Mouse (Mus musculus): ENCODE data around the gene 4933412E24Rik. TPM values are rescaled to one million over a fixed set of nuclear protein-coding genes. Genes with fewer than 3 reads are reported as not detected.

4933412E24Rik gene
- total RNA-seq (2012; rRNA removed) (not detected in 2 replicates), total RNA-seq (2014; rRNA removed) (not detected in 2 replicates), polyA plus RNA-seq (2012; ENCODE audit: insufficient read length, low read depth) (not detected in 2 replicates)

GRCm38 (mm10) chr15:60016513-60016912 lies at the start of gene 4933412E24Rik:
TSS of gene 4933412E24Rik (minus strand) at chr15:60016613.
- H3K27ac ChIP-seq (ENCODE audit: insufficient read depth, low read depth): no peak within 1 kb of the TSS
- no peaks in the 10 kb centered on the region for H3K27me3 ChIP-seq (replicated peaks)
- TF ChIP-seq ZMIZ1 (IDR thresholded peaks at IDR 0.05; ENCODE audit: low read depth, low read length) (no peak), ELF1 (IDR thresholded peaks at IDR 0.05; ENCODE audit: low read depth, low read length) (no peak), POLR2AphosphoS2 (IDR thresholded peaks at IDR 0.05; ENCODE audit: low read depth, low read length) (no peak), BHLHE40 (IDR thresholded peaks at IDR 0.05; ENCODE audit: low read depth, low read length) (no peak), GABPA (IDR thresholded peaks at IDR 0.05; ENCODE audit: insufficient replicate concordance, low read depth, low read length) (no peak), MAZ (IDR thresholded peaks at IDR 0.05; ENCODE audit: low read depth, low read length) (no peak), EP300 (IDR thresholded peaks at IDR 0.05; ENCODE audit: low read length) (no peak), RCOR1 (conservative IDR thresholded peaks at IDR 0.05; ENCODE audit: low read depth, low read length) (no peak), CHD2 (IDR thresholded peaks at IDR 0.05; ENCODE audit: low read length) (no peak), UBTF (IDR thresholded peaks at IDR 0.05; ENCODE audit: low read depth, low read length) (no peak), MAFK (IDR thresholded peaks at IDR 0.05; ENCODE audit: insufficient replicate concordance, low read length) (no peak), RAD21 (IDR thresholded peaks at IDR 0.05; ENCODE audit: low read depth, low read length) (no peak)
- no peak within 1 kb of the TSS for H3K9ac ChIP-seq (ENCODE audit: insufficient read depth, low read depth)
- no peak for DNase-seq (ENCODE audit: extremely low read depth)
- no peaks in the 10 kb centered on the region for H3K79me2 ChIP-seq (replicated peaks; ENCODE audit: control insufficient read depth, extremely low read depth, insufficient read depth, poor library complexity, severe bottlenecking)
- no peak within 1 kb of the TSS for H3K4me2 ChIP-seq (ENCODE audit: insufficient read depth, low read depth, poor library complexity, severe bottlenecking)
- in situ Hi-C loops (cut with MboI; ENCODE audit: low pct_ligation_motif_present, low pct_unique_long_range_greater_than_20kb, low sequenced_read_pairs) (no loop called here), dilution Hi-C loops (cut with MboI; ENCODE audit: extremely low pct_ligation_motif_present, extremely low pct_unique_long_range_greater_than_20kb, low sequenced_read_pairs) (no loop called here)
- no peaks in the 10 kb centered on the region for H3K4me1 ChIP-seq (ENCODE audit: control insufficient read depth in 1 of 2, insufficient read depth in 2 of 2)
- H3K4me3 ChIP-seq (replicated peaks in 1 of 3; ENCODE audit: low read depth in 2 of 3, low read length in 2 of 3, poor library complexity in 1 of 3): no peak within 1 kb of the TSS
- H3K9me3 ChIP-seq (replicated peaks; ENCODE audit: low read length): no peaks in the 10 kb centered on the region
- no peaks in the 10 kb centered on the region for H3K36me3 ChIP-seq (replicated peaks in 1 of 2; ENCODE audit: control insufficient read depth in 1 of 2, insufficient read depth in 1 of 2, low read length in 1 of 2)

- H3K27me3 ChIP-seq (replicated peaks): no peaks in the 10 kb centered on the region
- dilution Hi-C loops (cut with MboI; ENCODE audit: extremely low pct_ligation_motif_present, extremely low pct_unique_long_range_greater_than_20kb, low sequenced_read_pairs) (no loop called here), in situ Hi-C loops (cut with MboI; ENCODE audit: low pct_ligation_motif_present, low pct_unique_long_range_greater_than_20kb, low sequenced_read_pairs) (no loop called here)
- no peaks in the 10 kb centered on the region for H3K4me1 ChIP-seq (ENCODE audit: control insufficient read depth in 1 of 2, insufficient read depth in 2 of 2)
- no peaks in the 10 kb centered on the region for H3K9me3 ChIP-seq (replicated peaks; ENCODE audit: low read length)
- H3K27ac ChIP-seq (ENCODE audit: insufficient read depth, low read depth): no peak overlapping the region
- H3K79me2 ChIP-seq (replicated peaks; ENCODE audit: control insufficient read depth, extremely low read depth, insufficient read depth, poor library complexity, severe bottlenecking): no peaks in the 10 kb centered on the region
- H3K9ac ChIP-seq (ENCODE audit: insufficient read depth, low read depth): no peak overlapping the region
- no peak for DNase-seq (ENCODE audit: extremely low read depth)
- TF ChIP-seq POLR2AphosphoS2 (IDR thresholded peaks at IDR 0.05; ENCODE audit: low read depth, low read length): no peak
- TF ChIP-seq MAFK (IDR thresholded peaks at IDR 0.05; ENCODE audit: insufficient replicate concordance, low read length): no peak
- TF ChIP-seq HCFC1 (IDR thresholded peaks at IDR 0.05; ENCODE audit: low read depth, low read length): no peak
- no peak for TF ChIP-seq ZMIZ1 (IDR thresholded peaks at IDR 0.05; ENCODE audit: low read depth, low read length)
- no peak for TF ChIP-seq NELFE (IDR thresholded peaks at IDR 0.05; ENCODE audit: low read depth, low read length)
- no peak for TF ChIP-seq ETS1 (conservative IDR thresholded peaks at IDR 0.05; ENCODE audit: low read depth, low read length)
- no peak for TF ChIP-seq ZNF384 (IDR thresholded peaks at IDR 0.05; ENCODE audit: low read depth, low read length)
- no peak for TF ChIP-seq JUND (conservative IDR thresholded peaks at IDR 0.05; ENCODE audit: low read depth, low read length)
- H3K4me3 ChIP-seq (replicated peaks in 1 of 3; ENCODE audit: low read depth in 2 of 3, low read length in 2 of 3, poor library complexity in 1 of 3): no peak overlapping the region
- no peak overlapping the region for H3K4me2 ChIP-seq (ENCODE audit: insufficient read depth, low read depth, poor library complexity, severe bottlenecking)
- no peaks in the 10 kb centered on the region for H3K36me3 ChIP-seq (replicated peaks in 1 of 2; ENCODE audit: control insufficient read depth in 1 of 2, insufficient read depth in 1 of 2, low read length in 1 of 2)
Observed at GRCm38 (mm10) chr15:60030728-60031127, 14.3 kb upstream of the 4933412E24Rik start.
